ENCODE assay signal across 11 mouse cellular contexts in the genomic region with DNA sequence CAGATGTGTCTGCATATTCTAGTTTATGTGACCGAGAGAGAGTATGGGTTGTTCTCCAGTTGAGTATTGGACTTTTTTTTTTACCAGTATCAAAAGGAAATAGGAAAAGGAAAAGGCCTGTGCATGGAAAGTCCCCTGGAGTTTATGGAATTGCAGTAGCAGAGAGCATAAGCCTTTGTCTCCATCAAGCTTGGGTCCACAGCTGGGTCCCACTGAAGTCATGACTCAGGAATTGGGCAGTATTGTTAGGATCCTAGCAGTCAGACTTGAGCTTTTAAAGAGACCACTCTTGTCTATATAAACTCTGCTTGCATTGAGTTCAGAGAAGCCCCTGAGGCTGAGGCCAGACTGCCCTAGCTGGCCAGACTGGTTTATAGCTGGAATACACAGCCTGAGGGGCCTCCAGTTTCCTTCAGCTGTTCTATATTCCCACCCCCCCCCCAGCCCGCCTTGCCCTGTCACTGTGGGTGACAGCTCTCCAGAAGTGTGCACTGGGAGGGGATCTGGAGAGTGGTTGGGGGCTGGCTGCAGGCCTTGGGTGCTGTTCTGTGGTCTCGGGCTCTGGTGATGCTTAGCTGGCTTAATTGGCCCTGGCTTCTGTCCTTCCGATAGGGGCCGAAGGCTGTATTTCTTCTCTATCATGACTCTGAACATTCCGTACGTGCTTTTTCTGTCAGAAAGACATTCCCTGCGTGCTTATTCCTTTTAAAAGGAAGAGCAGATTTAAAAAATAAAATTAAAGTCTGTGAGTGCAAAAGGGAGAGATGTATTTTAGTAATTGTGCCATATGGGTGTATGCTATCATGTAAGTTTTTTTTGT.
DNase-seq lines count a peak whose midpoint lies in the region; ATAC-seq and TF ChIP-seq lines count a peak whose summit lies in the region.
"Had no signal": no experiment of that assay in that cellular context is flagged by ENCODE, and none has a peak within 500 bp of the region (broad histone marks: within the 10 kb centered on the region; RNA-seq: fewer than 3 reads in every experiment).

No protein-coding gene starts in this region.

- peak overlapping the region; percentile 53; the same call in 1 of the 2 replicates for H3K27ac ChIP-seq in heart, embryonic 13.5 days (replicated peaks)
- H3K27ac ChIP-seq in liver, adult 2 months (replicated peaks; ENCODE audit: insufficient read depth, low read depth, low read length), result peak overlapping the region; percentile 35; the same call in 1 of the 2 replicates
- H3K27ac ChIP-seq: left cerebral cortex, adult 2 months had no signal

- peak overlapping the region; percentile 47; the same call in 1 of the 2 replicates for H3K9ac ChIP-seq in heart, embryonic 13.5 days
- H3K9ac ChIP-seq in liver, adult 2 months (ENCODE audit: low read depth, low read length), result no peak overlapping the region

- no peaks in the 10 kb centered on the region for H3K36me3 ChIP-seq in heart, embryonic 13.5 days
- H3K36me3 ChIP-seq in liver, adult 2 months (ENCODE audit: control insufficient read depth, insufficient read depth, low read length), result no peaks in the 10 kb centered on the region

- H3K4me1 ChIP-seq in heart, embryonic 13.5 days, result peaks cover 19% of the 10 kb centered on the region; the same call in 1 of the 2 replicates
- H3K4me1 ChIP-seq in liver, adult 2 months (ENCODE audit: control insufficient read depth, insufficient read depth, low read length), result peaks cover 7% of the 10 kb centered on the region; the same call in 1 of the 2 replicates

- H3K27me3 ChIP-seq in heart, embryonic 13.5 days (replicated peaks), result no peaks in the 10 kb centered on the region
- H3K27me3 ChIP-seq in liver, adult 2 months (ENCODE audit: control insufficient read depth, insufficient read depth, low read length), result no peaks in the 10 kb centered on the region

- WGBS in heart, embryonic 13.5 days, result 65% methylated on average over 8 of the region's 8 CpGs
- WGBS in liver, adult 2 months, result 81% methylated on average over 8 of the region's 8 CpGs

- no peak for TF ChIP-seq POLR2A in liver, adult 2 months (IDR thresholded peaks at IDR 0.05; ENCODE audit: extremely low read depth, insufficient read depth, low read length)

- ATAC-seq in heart, embryonic 13.5 days (ENCODE audit: extremely low read depth, insufficient number of reproducible peaks, low FRiP score, low TSS enrichment), result no peak
- ATAC-seq: inflammation-experienced regulatory T-cells, adult 6 months had no signal

- no peak for DNase-seq in heart, adult 9 months (ENCODE audit: low spot score in 2 of 2)
- DNase-seq in kidney, postnatal 14 days, result peak; percentile 29
- DNase-seq in kidney, adult 11 months, result no peak
- DNase-seq in embryo, embryonic 9.5 days (ENCODE audit: extremely low spot score), result peak; percentile 8
- no peak for DNase-seq in liver, adult 2 months (ENCODE audit: extremely low read depth, low read depth, low spot score)
- no peak for DNase-seq in cerebellum, postnatal 4 days (ENCODE audit: low spot score in 2 of 2)
- no peak for DNase-seq in ovary, postnatal 10 days (ENCODE audit: low spot score)
- DNase-seq: B cell, adult 2 months had no signal

- H3K4me2 ChIP-seq in heart, embryonic 13.5 days, result no peak overlapping the region

- peaks cover 3% of the 10 kb centered on the region; the same call in 1 of the 2 replicates for H3K79me2 ChIP-seq in liver, adult 2 months (ENCODE audit: control insufficient read depth, insufficient read depth, low read length)

- no peak for TF ChIP-seq CTCF in liver, adult 2 months (IDR thresholded peaks at IDR 0.05; ENCODE audit: low read depth, low read length)

- no peak overlapping the region for H3K4me3 ChIP-seq in heart, embryonic 13.5 days
- H3K4me3 ChIP-seq in liver, adult 2 months (ENCODE audit: insufficient read depth, low read depth, low read length), result no peak overlapping the region
- H3K4me3 ChIP-seq: left cerebral cortex, adult 2 months had no signal

- peaks cover 2% of the 10 kb centered on the region; the same call in 1 of the 2 replicates for H3K9me3 ChIP-seq in heart, embryonic 13.5 days

Comparison
In these comparisons a context has a peak if more than half of its experiments do, and no peak if none do; other contexts are left out.
1. DNase-seq: peak in kidney, postnatal 14 days (single experiment) and embryo, embryonic 9.5 days (single experiment); none in heart, adult 9 months (0 of 2), kidney, adult 11 months (single experiment), liver, adult 2 months (single experiment), cerebellum, postnatal 4 days (0 of 2) and ovary, postnatal 10 days (single experiment).